24 mouse cellular contexts compared by ENCODE assay signal in genomic region chr4:72844276-72844675, GRCm38 (mm10). TPM values are rescaled to one million over a fixed set of nuclear protein-coding genes. Genes with fewer than 3 reads are reported as not detected.
"Had no signal": no experiment of that assay in that cellular context is flagged by ENCODE, and none has a peak within 500 bp of the region (broad histone marks: within the 10 kb centered on the region; RNA-seq: fewer than 3 reads in every experiment).

No protein-coding gene starts in this region.

- H3K27ac ChIP-seq: intestine, embryonic 15.5 days; left cerebral cortex, adult 2 months; limb, embryonic 12.5 days; liver, embryonic 13.5 days; lung, embryonic 15.5 days; stomach, postnatal 0 days had no signal

- H3K27me3 ChIP-seq: intestine, embryonic 15.5 days; limb, embryonic 12.5 days; liver, embryonic 13.5 days; lung, embryonic 15.5 days had no signal

- H3K36me3 ChIP-seq: intestine, embryonic 15.5 days; limb, embryonic 12.5 days; liver, embryonic 13.5 days; lung, embryonic 15.5 days had no signal

- H3K9me3 ChIP-seq: intestine, embryonic 15.5 days; limb, embryonic 12.5 days; liver, embryonic 13.5 days; lung, embryonic 15.5 days had no signal

- H3K4me2 ChIP-seq: intestine, embryonic 15.5 days; limb, embryonic 12.5 days; liver, embryonic 13.5 days; lung, embryonic 15.5 days; midbrain, embryonic 11.5 days had no signal

- H3K4me3 ChIP-seq: intestine, embryonic 15.5 days; left cerebral cortex, adult 2 months; limb, embryonic 12.5 days; liver, embryonic 13.5 days; lung, embryonic 15.5 days had no signal

- H3K4me1 ChIP-seq: intestine, embryonic 15.5 days; limb, embryonic 12.5 days; liver, embryonic 13.5 days; lung, embryonic 15.5 days had no signal

- H3K9ac ChIP-seq: intestine, embryonic 15.5 days; limb, embryonic 12.5 days; liver, embryonic 13.5 days; liver, postnatal 0 days; lung, embryonic 15.5 days had no signal

- DNase-seq: kidney, adult 18-20 months; kidney, postnatal 10 days; kidney, postnatal 36 days; layer of hippocampus, postnatal 36 days; liver, embryonic 13.5 days; liver, postnatal 0 days; lung, postnatal 10 days; lung, postnatal 4 days; midbrain, embryonic 14.5 days; right cerebral cortex, postnatal 4 days; thymus, adult 2 months; thymus, postnatal 25 days had no signal

- ATAC-seq: intestine, embryonic 15.5 days; liver, postnatal 0 days had no signal

RNA-seq across cellular contexts. Expression of gene Aldoart1, which starts 8.2 kb away (rescaled TPM):
- polyA plus RNA-seq: kidney, embryonic 14.5 days; limb, embryonic 12.5 days; liver, adult 2 months; liver, embryonic 13.5 days; liver, postnatal 0 days; lung, embryonic 15.5 days; midbrain, embryonic 11.5 days; midbrain, embryonic 14.5 days; midbrain, postnatal 0 days; neural tube, embryonic 11.5 days; neural tube, embryonic 14.5 days; stomach, embryonic 14.5 days; stomach, postnatal 0 days; thymus, adult 2 months had no signal
